Mouse (Mus musculus): ENCODE results near the gene Gm43064.
A peak's percentile ranks its signal among the peaks of the same experiment; 100 is the strongest.
"Not testable (repeated sequence)": the region's sequence is repeated elsewhere in the genome, so short reads cannot be mapped to it uniquely, and the experiment has no call there.

Gm43064 gene

GRCm38 (mm10) chr3:103808891-103809798 lies at the start of gene Gm43064, which contains the start of the genes Dclre1b and Ap4b1:
TSS of gene Gm43064 (plus strand) at chr3:103809573.
TSS of gene Dclre1b (minus strand) at chr3:103809444.
TSS of gene Ap4b1 (plus strand) at chr3:103809520.
- peak; percentile 82 to 88 for DNase-seq (ENCODE audit: low spot score in 2 of 2)

DNA sequence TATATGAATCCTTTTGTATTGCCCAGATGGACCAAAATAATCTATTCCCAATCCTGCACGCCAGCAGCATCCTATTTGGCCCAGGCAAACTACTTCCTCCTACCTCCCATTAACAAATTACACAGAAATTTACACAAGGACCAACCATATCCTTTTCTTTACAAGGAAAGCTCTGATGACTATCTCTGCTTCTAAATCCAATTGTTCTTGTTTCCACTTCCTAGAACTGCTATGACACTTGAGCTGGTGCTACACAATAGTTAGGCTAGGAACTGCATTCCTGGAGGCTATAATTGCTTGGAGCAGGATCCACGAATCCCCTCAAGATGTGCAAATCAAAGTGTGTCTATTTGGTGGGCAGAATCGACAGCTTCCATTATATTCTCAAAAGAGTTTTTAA lies 42.6 kb upstream of the Gm43064 start:
- no peak for DNase-seq (ENCODE audit: low spot score in 2 of 2)

- no peak for DNase-seq (ENCODE audit: low spot score in 2 of 2)
Observed at GRCm38 (mm10) chr3:103771531-103772130, 37.7 kb upstream of the Gm43064 start.

GRCm38 (mm10) chr3:103772846-103773245 lies 36.5 kb upstream of the Gm43064 start:
- peak; percentile 14 to 46 for DNase-seq (ENCODE audit: low spot score in 2 of 2)

GRCm38 (mm10) chr3:103773508-103773907 lies 35.9 kb upstream of the Gm43064 start:
- DNase-seq (ENCODE audit: low spot score in 2 of 2), result peak in 1 of 2 experiments; percentile 23

- no peak for DNase-seq (ENCODE audit: low spot score in 2 of 2)
Observed at GRCm38 (mm10) chr3:103774009-103774408, 35.4 kb upstream of the Gm43064 start.

DNA sequence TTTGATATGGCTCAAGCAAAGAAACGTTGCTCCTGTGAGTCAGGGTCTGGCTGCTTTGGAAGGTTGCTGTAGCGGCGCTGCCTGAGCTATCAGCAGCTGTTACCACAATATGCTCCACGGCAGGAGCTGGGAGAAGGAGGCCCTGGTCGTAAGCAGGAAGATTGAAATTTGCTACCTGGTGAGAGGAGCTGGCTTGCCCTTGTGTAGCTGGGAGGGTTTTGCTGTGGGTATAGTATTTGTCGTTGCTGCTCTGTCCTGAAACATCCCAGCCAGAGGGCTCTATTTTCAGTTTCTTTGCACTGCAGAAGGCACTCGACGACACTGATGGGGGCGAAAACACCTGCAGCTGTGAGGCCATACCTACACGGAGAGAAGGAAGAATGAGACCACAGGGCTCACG lies 31.4 kb upstream of the Gm43064 start:
- no peak for DNase-seq (ENCODE audit: low spot score in 2 of 2)

- no peak for DNase-seq (ENCODE audit: low spot score in 2 of 2)
Observed at GRCm38 (mm10) chr3:103778660-103779059, 30.7 kb upstream of the Gm43064 start.

- DNase-seq (ENCODE audit: low spot score in 2 of 2), result no peak
Observed at GRCm38 (mm10) chr3:103779183-103779582, 30.2 kb upstream of the Gm43064 start.

GRCm38 (mm10) chr3:103780271-103780670 lies 29.1 kb upstream of the Gm43064 start:
- DNase-seq (ENCODE audit: low spot score in 2 of 2), result no peak

DNA sequence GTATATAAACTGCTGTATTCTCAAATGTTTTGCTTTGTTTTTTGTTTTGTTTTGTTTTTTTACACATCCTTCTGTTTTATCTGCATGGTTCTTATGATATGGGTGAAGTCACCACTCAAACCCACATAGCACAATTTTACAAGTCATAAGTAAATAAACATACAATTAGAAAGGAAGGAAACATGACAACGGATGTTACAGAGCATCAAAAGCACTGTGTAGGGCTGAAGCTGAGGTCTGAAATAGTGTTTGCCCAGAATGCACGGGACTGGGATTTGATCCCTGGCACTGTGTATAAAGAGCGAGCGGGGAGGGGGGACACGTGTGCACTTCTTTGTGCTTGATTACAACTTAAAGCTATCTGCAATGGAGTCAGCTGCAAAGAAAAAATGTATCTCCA lies 28.6 kb upstream of the Gm43064 start:
- DNase-seq (ENCODE audit: low spot score in 2 of 2), result no peak

DNA sequence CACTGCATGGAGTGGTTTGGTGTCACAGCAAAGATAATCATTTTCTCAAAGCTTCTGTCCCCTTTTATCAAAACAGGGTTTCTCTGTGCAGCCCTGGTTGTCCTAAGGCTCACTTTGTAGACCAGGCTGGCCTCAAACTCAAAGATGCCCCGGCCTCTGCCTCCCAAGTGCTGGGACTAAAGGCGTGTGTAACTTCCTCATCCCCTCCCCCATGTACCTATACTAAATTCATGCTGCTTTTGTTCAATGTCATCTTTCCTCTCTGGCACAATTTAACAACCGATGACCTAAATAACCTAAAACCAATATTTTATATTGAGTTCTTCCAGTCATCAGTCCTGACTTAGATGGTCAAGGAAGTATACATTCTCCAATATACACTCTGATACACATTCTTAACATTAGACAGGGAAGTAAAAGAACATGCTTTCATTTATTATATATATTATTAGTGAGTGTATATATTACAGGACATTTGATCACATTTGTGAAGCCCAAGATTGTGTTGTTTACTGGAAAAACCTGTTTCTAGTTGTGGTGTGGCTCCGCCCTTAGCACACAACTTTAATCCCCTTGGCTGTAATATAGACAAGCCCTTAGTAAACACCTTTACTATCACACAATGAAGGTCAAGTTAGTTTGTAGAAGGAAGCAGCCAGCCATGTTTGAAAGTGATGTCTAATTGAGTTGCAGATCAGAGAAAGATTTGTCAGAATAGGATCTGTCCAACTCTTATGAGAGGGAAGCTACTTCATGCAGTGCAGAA lies 26.3 kb upstream of the Gm43064 start:
- DNase-seq (ENCODE audit: low spot score in 2 of 2), result no peak

DNA sequence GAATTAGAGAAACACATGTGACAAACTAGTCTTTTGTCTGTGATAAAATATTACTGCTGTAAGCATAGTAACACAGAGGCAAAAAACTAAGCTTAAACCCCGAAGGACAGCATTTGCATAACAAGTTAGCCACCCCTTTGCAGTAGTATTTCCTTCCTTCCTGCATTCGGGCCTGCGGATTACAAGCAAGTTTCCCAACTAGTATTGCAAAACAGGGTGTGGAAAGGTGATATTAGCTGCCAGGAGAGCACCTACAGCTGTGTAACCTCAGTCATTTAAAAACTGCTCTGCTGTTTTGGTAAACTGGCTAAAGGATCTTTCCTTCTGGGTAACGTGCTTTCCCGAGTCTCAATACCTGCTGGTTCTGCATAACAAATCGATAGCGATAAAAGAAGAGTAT lies 22.1 kb upstream of the Gm43064 start:
- no peak for DNase-seq (ENCODE audit: low spot score in 2 of 2)

GRCm38 (mm10) chr3:103789096-103789495 lies 20.3 kb upstream of the Gm43064 start:
- no peak for DNase-seq (ENCODE audit: low spot score in 2 of 2)

GRCm38 (mm10) chr3:103789891-103790345 lies 19.5 kb upstream of the Gm43064 start:
- peak; percentile 34 to 56 for DNase-seq (ENCODE audit: low spot score in 2 of 2)

GRCm38 (mm10) chr3:103790346-103791145 lies 18.8 kb upstream of the Gm43064 start:
- no peak for DNase-seq (ENCODE audit: low spot score in 2 of 2)

- peak; percentile 92 to 93 for DNase-seq (ENCODE audit: low spot score in 2 of 2)
Observed at GRCm38 (mm10) chr3:103791230-103792110, 17.9 kb upstream of the Gm43064 start, which contains the start of gene Hipk1. TSS of gene Hipk1 (minus strand) at chr3:103791563.

DNA sequence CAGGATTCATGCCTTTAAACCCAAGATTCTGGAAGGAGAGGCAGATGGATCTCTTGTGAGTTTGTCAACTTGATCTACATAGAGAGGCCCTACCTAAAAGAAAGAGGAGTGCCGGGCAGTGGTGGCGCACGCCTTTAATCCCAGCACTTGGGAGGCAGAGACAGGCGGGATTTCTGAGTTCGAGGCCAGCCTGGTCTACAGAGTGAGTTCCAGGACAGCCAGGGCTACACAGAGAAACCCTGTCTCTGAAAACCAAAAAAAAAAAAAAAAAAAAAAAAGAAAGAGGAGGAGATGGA lies 17.3 kb upstream of the Gm43064 start:
- not testable (repeated sequence) for DNase-seq (ENCODE audit: low spot score in 2 of 2)

- DNase-seq (ENCODE audit: low spot score in 2 of 2), result no peak
Observed at GRCm38 (mm10) chr3:103792566-103792965, 16.8 kb upstream of the Gm43064 start.

DNA sequence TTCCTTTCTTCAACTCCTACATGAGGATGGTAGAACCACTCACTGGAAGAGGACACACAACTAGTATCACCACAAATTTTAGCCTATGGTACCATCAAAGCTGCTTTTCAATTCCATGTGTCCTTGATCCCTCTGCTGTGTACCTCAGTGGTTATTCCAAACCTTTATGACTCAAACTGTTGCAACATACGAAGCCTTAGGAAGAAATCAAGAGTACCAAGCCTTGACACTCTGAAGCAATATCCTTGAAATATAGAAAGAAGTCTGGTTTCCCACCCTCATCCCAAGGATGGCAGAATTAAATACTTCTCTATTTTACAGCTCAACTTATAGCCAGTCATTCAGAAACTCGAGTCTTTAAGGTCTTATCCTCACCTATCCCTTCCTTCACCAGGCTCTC lies 13.0 kb upstream of the Gm43064 start:
- no peak for DNase-seq (ENCODE audit: low spot score in 2 of 2)
